Mouse (Mus musculus): Measurements from ENCODE around the gene Rap1a.

Gene Rap1a

GRCm38 (mm10) chr3:105801191-105802166, at the start of gene Rap1a:
Gene Rap1a, minus strand, starts transcription at chr3:105801336.
- peak; percentile 75 for DNase-seq (ENCODE audit: extremely low read depth, insufficient read length, low spot score)

GRCm38 (mm10) chr3:105846294-105847069, 45.3 kb upstream of the Rap1a start:
- DNase-seq (ENCODE audit: extremely low read depth, insufficient read length, low spot score) = no peak

- DNase-seq (ENCODE audit: extremely low read depth, insufficient read length, low spot score) = no peak
These were observed 38.7 kb upstream of the Rap1a start for GRCm38 (mm10) chr3:105839836-105840235.

- no peak for DNase-seq (ENCODE audit: extremely low read depth, insufficient read length, low spot score)
These were observed 37.5 kb upstream of the Rap1a start for GRCm38 (mm10) chr3:105838655-105839054.

GRCm38 (mm10) chr3:105836883-105837282, 35.7 kb upstream of the Rap1a start:
- DNase-seq (ENCODE audit: extremely low read depth, insufficient read length, low spot score) = no peak

- no peak for DNase-seq (ENCODE audit: extremely low read depth, insufficient read length, low spot score)
These were observed 34.7 kb upstream of the Rap1a start for GRCm38 (mm10) chr3:105835875-105836274.

GRCm38 (mm10) chr3:105831584-105831983, 30.4 kb upstream of the Rap1a start:
- no peak for DNase-seq (ENCODE audit: extremely low read depth, insufficient read length, low spot score)

- peak; percentile 76 for DNase-seq (ENCODE audit: extremely low read depth, insufficient read length, low spot score)
These were observed 24.5 kb upstream of the Rap1a start for GRCm38 (mm10) chr3:105825501-105826161.

GRCm38 (mm10) chr3:105824704-105825103, 23.6 kb upstream of the Rap1a start:
- no peak for DNase-seq (ENCODE audit: extremely low read depth, insufficient read length, low spot score)

- DNase-seq (ENCODE audit: extremely low read depth, insufficient read length, low spot score) = no peak
These were observed 23.0 kb upstream of the Rap1a start for GRCm38 (mm10) chr3:105824103-105824502.

- DNase-seq (ENCODE audit: extremely low read depth, insufficient read length, low spot score) = no peak
These were observed 22.5 kb upstream of the Rap1a start for GRCm38 (mm10) chr3:105823609-105824008.

GRCm38 (mm10) chr3:105821504-105821903, 20.4 kb upstream of the Rap1a start:
- DNase-seq (ENCODE audit: extremely low read depth, insufficient read length, low spot score) = no peak

- no peak for DNase-seq (ENCODE audit: extremely low read depth, insufficient read length, low spot score)
These were observed 19.1 kb upstream of the Rap1a start for GRCm38 (mm10) chr3:105820272-105820671.

GRCm38 (mm10) chr3:105818130-105819004, 17.2 kb upstream of the Rap1a start:
- no peak for DNase-seq (ENCODE audit: extremely low read depth, insufficient read length, low spot score)

- DNase-seq (ENCODE audit: extremely low read depth, insufficient read length, low spot score) = no peak
These were observed 15.0 kb upstream of the Rap1a start for GRCm38 (mm10) chr3:105816089-105816488.

- DNase-seq (ENCODE audit: extremely low read depth, insufficient read length, low spot score) = no peak
These were observed 14.2 kb upstream of the Rap1a start for GRCm38 (mm10) chr3:105815236-105815904.

- no peak for DNase-seq (ENCODE audit: extremely low read depth, insufficient read length, low spot score)
These were observed 10.0 kb upstream of the Rap1a start for GRCm38 (mm10) chr3:105811146-105811545.

- DNase-seq (ENCODE audit: extremely low read depth, insufficient read length, low spot score) = no peak
These were observed 7.3 kb upstream of the Rap1a start for GRCm38 (mm10) chr3:105808179-105809037.

GRCm38 (mm10) chr3:105807672-105808071, 6.5 kb upstream of the Rap1a start:
- DNase-seq (ENCODE audit: extremely low read depth, insufficient read length, low spot score) = no peak
